Mouse (Mus musculus) brain, embryonic 14.5 days (tissue): ENCODE measurements at regions not wholly inside any gene's neighbourhood (a gene's known extent, or its start where the extent isn't known, plus 50 kb on each side); places are given as distances from the start of the nearest gene placed in this dataset.
A peak's percentile ranks its signal among the peaks of the same experiment; 100 is the strongest.

Experiments
- DNase-seq: peaks from one replicate; pipeline ENCODE4 v3.0.0-alpha.2; 2011; ENCODE audit warnings: low read depth
- CTCF ChIP-seq: fragments of 200-500 bp; IDR thresholded peaks from 2 replicates; pipeline ENCODE4 v1.5.1; 2012; ENCODE audit warnings: inconsistent platforms, mild to moderate bottlenecking, moderate library complexity, borderline replicate concordance; ENCODE audit not compliant: insufficient read depth, insufficient read length; ENCODE audit errors: extremely low read depth
- POLR2A ChIP-seq: fragments of 200-500 bp; IDR thresholded peaks from 2 replicates; pipeline ENCODE4 v1.6.1; 2012; ENCODE audit warnings: mild to moderate bottlenecking, inconsistent platforms, borderline replicate concordance; ENCODE audit not compliant: poor library complexity, insufficient read depth, insufficient read length, severe bottlenecking; ENCODE audit errors: extremely low read depth

DNA sequence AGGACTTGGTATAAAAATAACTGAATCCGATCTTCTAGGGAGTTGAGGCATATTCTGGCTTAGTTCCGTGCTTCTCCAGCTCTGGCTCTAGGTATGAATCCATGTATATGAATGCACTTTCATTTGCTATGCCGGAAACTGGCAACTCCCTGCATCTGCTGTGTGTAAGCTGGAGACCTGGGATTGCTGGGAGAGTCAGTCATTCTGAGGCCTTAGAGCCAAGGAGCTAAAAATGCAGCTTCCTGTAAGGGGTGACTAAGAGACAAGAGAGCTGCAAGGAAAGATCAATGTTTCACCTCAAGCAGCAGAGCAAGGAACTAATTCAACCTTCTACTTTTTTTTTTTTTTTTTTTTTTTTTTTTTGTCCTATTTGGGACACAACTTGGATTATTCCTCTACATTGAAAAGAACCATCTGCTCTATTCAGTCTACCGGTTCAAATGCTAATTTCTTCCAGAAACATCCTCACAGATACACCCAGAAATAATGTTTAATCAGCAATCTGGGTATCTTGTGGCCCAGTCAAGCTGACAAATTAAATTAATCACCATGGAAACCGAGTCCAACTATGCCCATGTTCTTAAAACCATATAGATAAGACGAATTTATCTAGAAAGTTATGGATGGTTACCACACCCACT lies 292.2 kb upstream of the Map3k7 start:
- TF ChIP-seq POLR2A (no peak), CTCF (no peak)
- peak; percentile 82 for DNase-seq

DNA sequence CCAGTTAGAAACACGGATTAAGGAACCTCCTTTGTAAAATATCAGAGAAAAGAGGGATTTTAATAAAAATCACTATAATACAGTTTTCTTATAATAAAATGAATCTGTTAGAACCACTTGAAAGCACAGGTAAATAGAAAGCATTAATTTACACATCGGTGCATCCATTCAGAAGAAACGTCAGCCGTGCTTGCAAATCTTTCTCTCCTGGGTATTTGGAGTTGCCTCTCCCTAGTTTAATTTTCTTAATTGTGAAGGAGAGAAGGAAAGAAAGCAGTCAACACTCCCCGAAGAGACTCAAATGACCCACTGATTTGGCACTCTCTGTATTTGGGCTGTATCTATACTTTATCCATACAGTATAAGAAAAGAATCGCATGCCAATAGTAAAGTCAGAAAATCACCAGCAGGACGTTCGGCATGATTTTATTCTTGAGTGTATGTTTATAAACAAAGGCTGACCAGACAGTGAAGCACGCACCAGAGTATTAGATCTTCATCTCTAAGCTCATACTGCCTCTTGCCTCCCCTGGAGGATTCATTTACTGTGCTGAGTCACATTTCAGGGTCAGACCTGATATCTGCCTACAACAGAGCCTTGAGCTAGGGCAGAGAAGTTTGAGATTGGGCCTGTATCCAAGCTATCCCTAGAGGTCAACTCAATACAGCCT lies 291.6 kb upstream of the Map3k7 start:
- no peak for DNase-seq
- TF ChIP-seq CTCF: no peak
- TF ChIP-seq POLR2A: no peak

DNA sequence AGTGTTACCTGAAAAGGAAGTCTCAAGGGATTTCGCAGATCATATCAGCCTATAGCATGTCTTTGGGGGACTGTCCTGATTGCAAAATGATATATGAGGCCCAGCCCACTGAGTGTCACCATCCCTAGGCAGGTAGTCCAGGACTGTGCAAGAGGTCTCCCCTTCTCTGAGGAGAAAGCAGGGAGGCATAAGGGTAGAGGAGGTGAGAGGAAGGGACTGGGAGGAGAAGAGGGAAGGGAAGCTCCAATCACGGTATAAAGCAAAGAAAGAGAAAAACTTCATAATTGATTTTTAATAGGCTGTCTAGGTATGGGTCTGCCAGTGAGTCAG lies 291.1 kb upstream of the Map3k7 start:
- DNase-seq: no peak
- no peak for TF ChIP-seq CTCF
- TF ChIP-seq POLR2A: no peak

DNA sequence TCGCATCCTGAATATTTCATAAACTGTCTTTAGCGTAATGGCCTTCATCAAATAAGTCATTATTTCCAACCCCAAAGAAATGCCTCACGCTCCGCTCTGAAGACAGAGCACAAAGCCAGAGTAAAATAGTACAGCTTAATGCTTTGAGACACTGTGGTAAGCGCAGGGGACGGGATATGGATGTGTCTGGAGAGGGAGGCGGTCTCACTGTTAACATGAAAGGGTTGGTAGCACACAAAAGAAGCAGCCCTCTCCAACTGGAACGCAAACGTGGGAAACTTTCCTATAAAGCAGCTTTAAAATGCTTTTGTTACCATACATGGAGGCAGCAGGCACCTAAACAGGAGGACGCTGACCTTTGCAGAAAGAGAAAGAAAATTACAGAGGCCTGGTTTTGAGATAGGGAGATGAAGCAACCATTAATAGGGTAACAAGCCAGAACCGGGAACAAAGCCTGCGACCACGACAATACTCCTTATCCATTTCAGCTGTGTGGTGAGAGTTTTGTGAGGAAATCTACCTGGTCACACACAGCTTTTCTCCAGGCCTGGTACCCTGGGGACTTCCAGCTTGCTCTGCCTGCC lies 284.8 kb upstream of the Map3k7 start:
- peak; percentile 67 for DNase-seq
- TF ChIP-seq CTCF: no peak
- TF ChIP-seq POLR2A: no peak

DNA sequence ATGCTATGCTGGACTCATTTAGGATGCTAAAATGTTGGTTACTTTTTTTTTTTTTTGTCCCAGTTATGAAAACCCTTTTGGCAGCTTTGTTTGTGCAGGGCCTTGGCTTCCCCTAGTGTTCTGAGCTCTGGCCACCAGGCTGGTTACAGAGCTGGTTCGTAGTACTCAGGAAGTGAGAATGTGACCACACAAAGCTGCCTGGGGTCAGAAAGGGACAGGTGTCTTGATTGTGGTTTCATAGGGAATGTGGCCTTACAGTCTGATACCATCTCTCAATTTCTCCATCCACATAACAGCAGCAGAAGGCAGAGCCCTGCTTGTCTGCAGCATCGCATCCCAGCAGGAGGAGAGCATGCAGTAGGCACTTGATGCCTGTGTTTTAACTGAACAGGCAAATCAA lies 282.9 kb upstream of the Map3k7 start:
- TF ChIP-seq CTCF: no peak
- no peak for TF ChIP-seq POLR2A
- DNase-seq: no peak

DNA sequence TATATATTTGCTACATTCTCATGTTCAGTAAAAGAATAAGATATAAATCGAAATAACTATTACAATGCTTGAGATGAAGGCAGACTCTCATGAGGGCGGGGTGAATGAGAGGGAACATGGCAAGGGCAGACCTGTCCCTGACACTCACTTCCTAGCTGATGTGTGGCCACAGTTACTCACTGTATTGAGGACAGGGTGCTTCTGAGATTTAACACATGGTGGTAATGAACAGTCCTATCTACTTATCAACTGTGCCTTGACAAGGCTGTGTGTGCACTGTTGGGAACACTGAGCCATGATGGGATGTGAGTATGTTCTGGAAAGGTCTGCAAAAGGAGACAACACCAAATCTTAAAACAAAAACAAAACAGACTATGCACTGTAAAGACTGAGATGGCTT lies 274.8 kb upstream of the Map3k7 start:
- TF ChIP-seq POLR2A: no peak
- no peak for TF ChIP-seq CTCF
- no peak for DNase-seq

DNA sequence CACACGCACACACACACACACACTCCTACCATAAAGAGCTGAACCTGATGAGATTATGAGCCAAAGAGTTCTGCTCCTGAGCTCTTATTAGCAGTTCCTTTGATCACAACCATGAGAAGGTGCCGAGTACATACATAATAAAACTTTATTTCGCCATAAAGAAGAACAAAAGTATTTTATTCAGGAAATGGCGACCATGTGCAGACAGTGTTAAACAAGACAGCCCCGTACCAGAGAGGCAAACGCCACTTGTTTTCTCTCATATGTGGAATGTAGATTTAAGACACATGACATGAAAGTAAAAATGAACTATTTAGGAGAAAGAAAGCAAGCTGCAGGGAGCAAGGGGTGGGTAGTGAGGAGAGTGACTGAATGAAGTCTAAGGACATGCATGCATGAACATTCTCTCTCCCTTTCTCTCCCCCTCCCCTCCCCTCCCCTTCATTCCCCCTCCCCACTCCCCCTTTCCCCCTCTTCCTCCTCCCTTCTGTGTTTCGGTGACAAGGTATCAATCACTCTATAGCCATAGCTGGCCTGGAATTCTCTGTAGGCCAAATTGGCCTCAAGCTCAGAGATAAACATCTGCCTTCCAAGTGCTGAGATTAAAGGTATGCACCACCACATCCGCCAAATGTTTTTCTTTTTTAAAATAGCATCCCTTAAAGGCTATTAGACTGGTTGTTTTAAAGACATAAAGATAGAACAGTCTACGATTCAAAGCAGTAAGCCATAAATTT lies 266.0 kb upstream of the Map3k7 start:
- TF ChIP-seq CTCF: no peak
- TF ChIP-seq POLR2A: no peak
- no peak for DNase-seq

DNA sequence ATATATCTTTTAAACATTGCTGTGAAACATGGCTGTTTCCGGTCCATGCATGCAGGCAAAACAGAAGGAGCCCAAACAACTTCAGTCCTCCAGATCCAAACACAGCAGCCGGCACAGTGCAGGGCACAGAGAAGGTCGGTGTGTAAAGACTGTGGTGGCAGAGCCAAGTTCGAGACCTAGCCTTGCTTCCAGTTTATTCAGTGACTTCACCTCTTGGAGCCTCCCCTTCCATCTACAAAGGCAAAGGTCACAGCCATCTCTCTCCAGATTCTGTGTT lies 265.5 kb upstream of the Map3k7 start:
- no peak for DNase-seq
- TF ChIP-seq CTCF (no peak), POLR2A (no peak)

DNA sequence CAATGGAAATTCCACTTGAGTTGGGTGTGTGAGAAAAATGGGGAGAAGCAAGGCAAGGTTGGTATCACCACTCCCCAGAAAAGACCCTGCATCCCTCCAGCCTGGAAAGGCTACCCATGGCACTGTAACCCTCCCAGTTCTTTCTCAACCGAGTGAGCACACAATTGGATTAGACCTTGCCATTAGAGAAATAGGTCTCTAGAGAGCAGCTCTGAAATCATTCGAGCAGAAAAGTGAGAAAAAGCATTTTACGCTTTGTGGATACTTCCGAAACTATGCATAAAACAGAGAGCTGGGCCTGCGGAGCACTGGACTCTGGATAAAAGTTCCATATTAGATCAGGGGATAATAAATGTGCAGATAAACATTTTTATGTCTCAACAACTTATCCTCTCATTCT lies 264.6 kb upstream of the Map3k7 start:
- DNase-seq: peak; percentile 26
- no peak for TF ChIP-seq CTCF
- TF ChIP-seq POLR2A: no peak

DNA sequence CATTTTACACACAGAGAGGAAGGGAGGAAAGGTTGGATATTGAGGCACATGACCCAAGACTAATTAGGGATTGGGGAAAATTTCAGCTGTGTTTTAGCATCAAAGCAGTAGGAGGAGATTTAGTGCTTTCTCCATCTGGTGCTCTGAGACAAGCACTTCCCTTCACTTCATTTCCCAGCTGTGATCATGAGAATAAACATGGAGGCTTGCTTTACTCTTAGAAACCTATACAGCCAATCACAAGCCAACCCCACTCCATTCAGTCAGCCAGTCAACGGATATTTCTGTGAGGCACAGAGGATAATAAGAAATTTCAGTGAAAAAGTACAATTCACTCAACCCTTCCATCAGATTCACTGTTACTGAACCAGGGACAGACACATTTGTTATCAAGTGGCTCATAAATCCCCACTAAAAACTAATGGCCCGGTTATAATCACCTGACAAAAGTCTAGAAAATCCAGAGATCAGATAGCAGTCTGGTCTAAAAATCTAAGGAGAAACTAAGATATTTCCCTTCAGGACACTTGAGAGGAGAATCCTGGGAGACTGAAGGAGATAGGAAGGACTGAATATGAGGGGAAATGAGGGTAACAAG lies 249.7 kb upstream of the Map3k7 start:
- no peak for DNase-seq
- TF ChIP-seq CTCF (no peak), POLR2A (no peak)

DNA sequence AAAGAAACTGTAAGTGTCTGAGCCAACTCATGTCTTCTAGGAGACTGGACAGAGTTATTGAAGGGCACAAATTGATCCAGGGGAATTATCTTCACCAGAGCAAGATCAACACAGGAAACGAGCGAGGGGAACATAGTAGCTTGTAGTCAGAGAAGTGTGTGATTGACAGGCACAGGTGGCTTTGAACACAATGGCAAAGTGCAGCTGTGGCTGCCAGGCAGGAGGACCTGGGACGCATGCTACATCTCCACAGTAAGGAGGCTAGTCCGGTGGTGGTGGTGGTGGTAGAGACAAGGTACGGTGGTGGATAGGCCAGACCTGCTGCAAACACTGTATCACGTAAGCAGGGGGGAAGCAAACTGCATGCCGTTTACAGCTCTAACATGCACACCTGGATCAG lies 240.4 kb upstream of the Map3k7 start:
- DNase-seq: no peak
- no peak for TF ChIP-seq POLR2A

DNA sequence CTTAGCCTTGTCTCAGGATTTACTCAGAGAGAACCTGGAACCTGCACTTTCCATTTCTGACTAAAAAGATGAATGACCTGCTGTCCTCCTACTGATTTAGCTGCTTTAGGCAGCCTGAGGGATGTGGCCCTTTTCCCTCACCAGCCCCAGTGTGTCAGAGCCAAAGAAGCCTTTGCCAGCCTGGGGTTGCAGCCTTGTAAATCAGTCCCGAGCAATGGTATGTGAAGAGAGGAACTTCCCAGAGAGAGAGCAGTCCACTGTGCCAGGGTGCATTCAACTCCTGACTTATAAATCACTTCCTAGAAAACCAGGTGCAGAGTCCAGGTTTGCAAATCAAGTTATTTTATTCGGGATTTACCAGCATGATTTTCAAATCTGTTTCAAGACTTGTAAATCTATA lies 239.5 kb upstream of the Map3k7 start:
- no peak for DNase-seq
- TF ChIP-seq POLR2A (no peak), CTCF (no peak)

DNA sequence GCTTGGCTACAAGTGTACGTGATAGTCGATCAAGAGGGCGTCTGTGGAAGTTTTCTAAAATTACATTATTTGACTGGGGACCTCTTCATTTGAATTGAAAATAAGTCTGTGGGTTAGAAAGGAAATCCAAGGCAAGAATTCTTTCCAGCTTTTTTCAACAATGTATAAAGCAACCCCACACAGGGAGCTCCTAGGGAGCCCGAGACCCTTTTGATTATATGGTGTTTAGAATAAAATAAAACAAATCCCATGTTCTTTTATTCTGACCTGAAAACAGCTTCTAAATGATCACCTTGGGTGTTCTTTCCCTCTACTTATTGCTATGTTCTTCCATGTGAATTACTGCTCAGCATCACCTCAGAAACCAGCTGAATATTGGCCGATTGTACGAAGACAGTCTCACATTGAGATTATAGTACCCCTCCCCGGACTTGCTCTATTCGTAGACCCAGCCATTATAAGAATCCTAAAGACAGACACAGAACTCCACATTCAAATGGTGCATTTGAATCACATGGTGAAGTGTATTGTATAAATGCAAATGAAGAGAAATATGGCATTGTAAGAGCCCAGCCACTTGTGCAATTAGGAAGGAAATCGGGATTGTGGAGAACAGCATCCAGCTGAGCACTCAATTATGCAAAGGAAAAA lies 236.3 kb upstream of the Map3k7 start:
- peak; percentile 90 for DNase-seq

DNA sequence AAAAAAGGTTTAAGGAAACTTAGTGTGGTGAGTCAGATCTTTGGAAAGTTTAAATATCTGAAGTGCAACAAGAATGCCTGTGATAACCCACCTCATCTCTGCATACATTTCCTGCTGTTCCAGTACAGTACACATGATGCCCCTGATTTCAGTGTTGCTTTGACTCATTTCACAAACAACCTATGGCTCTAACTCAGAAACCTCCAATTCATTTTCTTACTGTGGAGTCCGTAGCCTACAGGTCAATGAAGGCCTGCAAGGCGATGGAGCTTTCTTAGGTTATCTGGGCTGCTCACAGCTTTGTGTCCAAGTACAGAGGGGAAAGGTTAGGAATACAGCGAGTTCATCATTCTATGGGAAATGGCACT lies 235.8 kb upstream of the Map3k7 start:
- TF ChIP-seq POLR2A (no peak), CTCF (no peak)

More for the DNA sequence above, 236.3 kb upstream of the Map3k7 start:
- TF ChIP-seq POLR2A: no peak
- TF ChIP-seq CTCF: no peak

DNA sequence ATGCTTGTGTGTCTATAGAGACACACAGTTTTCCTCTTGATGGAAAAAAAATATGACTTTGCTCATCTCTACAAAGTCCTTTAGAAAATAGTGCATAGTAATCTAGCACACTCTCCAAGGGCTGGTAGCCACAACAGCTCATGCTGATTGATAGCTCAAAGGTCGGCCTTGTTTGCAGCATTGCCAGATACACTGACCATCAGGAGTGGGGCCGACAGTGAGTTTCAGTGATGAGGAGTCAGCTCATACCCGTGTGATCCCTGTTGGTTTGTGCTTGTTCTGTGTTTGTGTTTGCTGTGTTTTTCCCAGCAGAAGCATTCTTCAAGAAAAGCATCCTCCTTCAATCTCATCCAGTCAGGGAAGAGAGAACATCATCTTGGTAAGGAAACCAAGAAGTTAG lies 220.1 kb upstream of the Map3k7 start:
- TF ChIP-seq CTCF (no peak), POLR2A (no peak)
- DNase-seq: no peak

More for the DNA sequence above, 235.8 kb upstream of the Map3k7 start:
- DNase-seq: no peak
